Mouse (Mus musculus): ENCODE results near the gene Mtx2. TPM values are rescaled to one million over a fixed set of nuclear protein-coding genes. Genes with fewer than 3 reads are reported as not detected.
A peak's percentile ranks its signal among the peaks of the same experiment; 100 is the strongest.

Gene Mtx2
- total RNA-seq, 1 experiment = 35.7 TPM

- in situ Hi-C loops (cut with MboI; ENCODE audit: low sequenced_read_pairs in 2 of 2, unreplicated experiment in 2 of 2) = no loop called here
- no peak overlapping the region for H3K27ac ChIP-seq (ENCODE audit: insufficient read depth, low read depth, low read length, poor library complexity, severe bottlenecking)
- DNase-seq (ENCODE audit: low read depth, low spot score) = no peak
- TF ChIP-seq ZNF384 (IDR thresholded peaks at IDR 0.05; ENCODE audit: low read depth, low read length) (no peak), HCFC1 (IDR thresholded peaks at IDR 0.05; ENCODE audit: borderline replicate concordance, insufficient read depth, low read length) (no peak), MAFK (IDR thresholded peaks at IDR 0.05; ENCODE audit: insufficient read depth, low read depth, low read length) (no peak), ZC3H11A (IDR thresholded peaks at IDR 0.05; ENCODE audit: borderline replicate concordance, low read depth, low read length) (no peak), CHD2 (IDR thresholded peaks at IDR 0.05; ENCODE audit: low read depth, low read length) (no peak)
- H3K9ac ChIP-seq (ENCODE audit: insufficient read depth, low read depth, low read length, poor library complexity, severe bottlenecking) = no peak overlapping the region
- no peaks in the 10 kb centered on the region for H3K9me3 ChIP-seq (ENCODE audit: control insufficient read depth, insufficient read depth, low read depth, low read length)
- H3K4me3 ChIP-seq (ENCODE audit: insufficient read depth in 1 of 2, low read depth in 1 of 2, low read length in 2 of 2, poor library complexity in 1 of 2, severe bottlenecking in 1 of 2) = no peak overlapping the region
- no peaks in the 10 kb centered on the region for H3K4me1 ChIP-seq (ENCODE audit: control insufficient read depth in 2 of 2, insufficient read depth in 2 of 2, low read length in 2 of 2, poor library complexity in 1 of 2)
- H3K36me3 ChIP-seq (ENCODE audit: control insufficient read depth, insufficient read depth, low read length, poor library complexity, severe bottlenecking) = no peaks in the 10 kb centered on the region
These were observed 17.2 kb upstream of the Mtx2 start for GRCm38 (mm10) chr2:74808431-74808830.

- in situ Hi-C loops (cut with MboI; ENCODE audit: low sequenced_read_pairs in 2 of 2, unreplicated experiment in 2 of 2) = no loop called here
- DNase-seq (ENCODE audit: low read depth, low spot score) = no peak
- TF ChIP-seq ZC3H11A (IDR thresholded peaks at IDR 0.05; ENCODE audit: borderline replicate concordance, low read depth, low read length) = no peak
- TF ChIP-seq HCFC1 (IDR thresholded peaks at IDR 0.05; ENCODE audit: borderline replicate concordance, insufficient read depth, low read length) = no peak
- TF ChIP-seq MAFK (IDR thresholded peaks at IDR 0.05; ENCODE audit: insufficient read depth, low read depth, low read length) = no peak
- TF ChIP-seq ZNF384 (IDR thresholded peaks at IDR 0.05; ENCODE audit: low read depth, low read length) = no peak
- no peak for TF ChIP-seq CHD2 (IDR thresholded peaks at IDR 0.05; ENCODE audit: low read depth, low read length)
- Histone ChIP-seq H3K9me3 (ENCODE audit: control insufficient read depth, insufficient read depth, low read depth, low read length) (no peaks in the 10 kb centered on the region), H3K9ac (ENCODE audit: insufficient read depth, low read depth, low read length, poor library complexity, severe bottlenecking) (no peak overlapping the region), H3K36me3 (ENCODE audit: control insufficient read depth, insufficient read depth, low read length, poor library complexity, severe bottlenecking) (no peaks in the 10 kb centered on the region), H3K27ac (ENCODE audit: insufficient read depth, low read depth, low read length, poor library complexity, severe bottlenecking) (no peak overlapping the region), H3K4me1 (ENCODE audit: control insufficient read depth in 2 of 2, insufficient read depth in 2 of 2, low read length in 2 of 2, poor library complexity in 1 of 2) (peaks cover 0 to 2% of the 10 kb centered on the region in 2 experiments; a peak in 1 of 4 replicates), H3K4me3 (ENCODE audit: insufficient read depth in 1 of 2, low read depth in 1 of 2, low read length in 2 of 2, poor library complexity in 1 of 2, severe bottlenecking in 1 of 2) (no peak overlapping the region)
These were observed 2.9 kb upstream of the Mtx2 start for GRCm38 (mm10) chr2:74822654-74823053.

- peak overlapping the region; percentile 85 for H3K9ac ChIP-seq (ENCODE audit: insufficient read depth, low read depth, low read length, poor library complexity, severe bottlenecking)
- in situ Hi-C loops (cut with MboI; ENCODE audit: low sequenced_read_pairs in 2 of 2, unreplicated experiment in 2 of 2) = no loop called here
- TF ChIP-seq MAFK (IDR thresholded peaks at IDR 0.05; ENCODE audit: insufficient read depth, low read depth, low read length) = no peak
- TF ChIP-seq CHD2 (IDR thresholded peaks at IDR 0.05; ENCODE audit: low read depth, low read length) = no peak
- no peak for TF ChIP-seq ZC3H11A (IDR thresholded peaks at IDR 0.05; ENCODE audit: borderline replicate concordance, low read depth, low read length)
- TF ChIP-seq HCFC1 (IDR thresholded peaks at IDR 0.05; ENCODE audit: borderline replicate concordance, insufficient read depth, low read length) = no peak
- TF ChIP-seq ZNF384 (IDR thresholded peaks at IDR 0.05; ENCODE audit: low read depth, low read length) = no peak
- H3K9me3 ChIP-seq (ENCODE audit: control insufficient read depth, insufficient read depth, low read depth, low read length) = no peaks in the 10 kb centered on the region
- no peak for DNase-seq (ENCODE audit: low read depth, low spot score)
- H3K4me3 ChIP-seq (ENCODE audit: insufficient read depth in 1 of 2, low read depth in 1 of 2, low read length in 2 of 2, poor library complexity in 1 of 2, severe bottlenecking in 1 of 2) = peak overlapping the region; percentile 74 to 90
- H3K36me3 ChIP-seq (ENCODE audit: control insufficient read depth, insufficient read depth, low read length, poor library complexity, severe bottlenecking) = no peaks in the 10 kb centered on the region
- H3K4me1 ChIP-seq (ENCODE audit: control insufficient read depth in 2 of 2, insufficient read depth in 2 of 2, low read length in 2 of 2, poor library complexity in 1 of 2) = peaks cover 0 to 2% of the 10 kb centered on the region in 2 experiments; a peak in 1 of 4 replicates
- no peak overlapping the region for H3K27ac ChIP-seq (ENCODE audit: insufficient read depth, low read depth, low read length, poor library complexity, severe bottlenecking)
These were observed 253 bp upstream of the Mtx2 start for GRCm38 (mm10) chr2:74825371-74825729.

- in situ Hi-C loops (cut with MboI; ENCODE audit: low sequenced_read_pairs in 2 of 2, unreplicated experiment in 2 of 2) = no loop called here
- DNase-seq (ENCODE audit: low read depth, low spot score) = no peak
- Histone ChIP-seq H3K4me3 (ENCODE audit: insufficient read depth in 1 of 2, low read depth in 1 of 2, low read length in 2 of 2, poor library complexity in 1 of 2, severe bottlenecking in 1 of 2) (no peak overlapping the region), H3K9me3 (ENCODE audit: control insufficient read depth, insufficient read depth, low read depth, low read length) (no peaks in the 10 kb centered on the region), H3K27ac (ENCODE audit: insufficient read depth, low read depth, low read length, poor library complexity, severe bottlenecking) (no peak overlapping the region), H3K36me3 (ENCODE audit: control insufficient read depth, insufficient read depth, low read length, poor library complexity, severe bottlenecking) (no peaks in the 10 kb centered on the region), H3K4me1 (ENCODE audit: control insufficient read depth in 2 of 2, insufficient read depth in 2 of 2, low read length in 2 of 2, poor library complexity in 1 of 2) (no peaks in the 10 kb centered on the region), H3K9ac (ENCODE audit: insufficient read depth, low read depth, low read length, poor library complexity, severe bottlenecking) (no peak overlapping the region)
- no peak for TF ChIP-seq MAFK (IDR thresholded peaks at IDR 0.05; ENCODE audit: insufficient read depth, low read depth, low read length)
- TF ChIP-seq ZC3H11A (IDR thresholded peaks at IDR 0.05; ENCODE audit: borderline replicate concordance, low read depth, low read length) = no peak
- TF ChIP-seq CHD2 (IDR thresholded peaks at IDR 0.05; ENCODE audit: low read depth, low read length) = no peak
- no peak for TF ChIP-seq HCFC1 (IDR thresholded peaks at IDR 0.05; ENCODE audit: borderline replicate concordance, insufficient read depth, low read length)
These were observed 21.4 kb downstream of the Mtx2 start for GRCm38 (mm10) chr2:74846992-74847391.

- no peaks in the 10 kb centered on the region for H3K36me3 ChIP-seq (ENCODE audit: control insufficient read depth, insufficient read depth, low read length, poor library complexity, severe bottlenecking)
- no peak overlapping the region for H3K4me3 ChIP-seq (ENCODE audit: insufficient read depth in 1 of 2, low read depth in 1 of 2, low read length in 2 of 2, poor library complexity in 1 of 2, severe bottlenecking in 1 of 2)
- DNase-seq (ENCODE audit: low read depth, low spot score) = no peak
- in situ Hi-C loops (cut with MboI; ENCODE audit: low sequenced_read_pairs in 2 of 2, unreplicated experiment in 2 of 2) = no loop called here
- no peaks in the 10 kb centered on the region for H3K4me1 ChIP-seq (ENCODE audit: control insufficient read depth in 2 of 2, insufficient read depth in 2 of 2, low read length in 2 of 2, poor library complexity in 1 of 2)
- TF ChIP-seq ZNF384 (IDR thresholded peaks at IDR 0.05; ENCODE audit: low read depth, low read length) (no peak), MAFK (IDR thresholded peaks at IDR 0.05; ENCODE audit: insufficient read depth, low read depth, low read length) (0 out of 2 replicates have a peak, but pooled peaks have one; percentile 4), CHD2 (IDR thresholded peaks at IDR 0.05; ENCODE audit: low read depth, low read length) (no peak), HCFC1 (IDR thresholded peaks at IDR 0.05; ENCODE audit: borderline replicate concordance, insufficient read depth, low read length) (no peak)
- no peaks in the 10 kb centered on the region for H3K9me3 ChIP-seq (ENCODE audit: control insufficient read depth, insufficient read depth, low read depth, low read length)
- H3K9ac ChIP-seq (ENCODE audit: insufficient read depth, low read depth, low read length, poor library complexity, severe bottlenecking) = no peak overlapping the region
- H3K27ac ChIP-seq (ENCODE audit: insufficient read depth, low read depth, low read length, poor library complexity, severe bottlenecking) = no peak overlapping the region
These were observed 21.9 kb downstream of the Mtx2 start for GRCm38 (mm10) chr2:74847516-74847915.
